ENCODE assay signal across 12 mouse cellular contexts in the genomic region with DNA sequence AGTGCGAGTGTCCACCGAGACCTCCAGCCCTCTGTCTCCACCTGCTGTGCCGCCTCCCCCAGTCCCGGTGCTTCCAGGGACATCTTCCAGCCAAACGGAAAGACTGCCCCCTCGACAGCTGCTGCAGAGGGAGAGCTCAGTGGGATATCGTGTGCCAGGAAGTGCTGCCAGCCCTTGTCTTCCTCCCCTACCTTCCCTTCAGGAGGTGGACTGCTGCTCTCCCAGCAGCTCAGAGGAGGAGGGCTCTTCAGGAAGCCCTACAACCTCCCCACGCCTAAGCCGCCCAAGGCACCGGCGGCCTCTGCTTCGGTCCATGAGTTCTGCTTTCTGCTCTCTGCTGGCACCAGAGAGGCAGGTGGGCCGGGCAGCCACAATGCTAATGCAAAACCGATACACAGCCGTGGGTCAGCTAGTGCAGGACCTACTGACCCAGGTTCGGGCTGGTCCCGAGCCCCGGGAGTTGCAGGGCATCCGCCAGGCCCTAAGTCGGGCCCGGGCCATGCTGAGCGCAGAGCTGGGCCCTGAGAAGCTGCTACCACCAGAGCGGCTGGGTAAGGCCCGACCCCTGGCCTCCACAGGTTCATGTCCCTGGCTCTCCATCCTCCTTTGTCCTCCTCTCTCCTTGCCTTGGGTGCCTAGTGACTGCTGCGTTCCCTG. TPM values are rescaled to one million over a fixed set of nuclear protein-coding genes. Genes with fewer than 3 reads are reported as not detected.
A peak's percentile ranks its signal among the peaks of the same experiment; 100 is the strongest.
DNase-seq lines count a peak whose midpoint lies in the region; ATAC-seq and TF ChIP-seq lines count a peak whose summit lies in the region.
"Had no signal": no experiment of that assay in that cellular context is flagged by ENCODE, and none has a peak within 500 bp of the region (broad histone marks: within the 10 kb centered on the region; RNA-seq: fewer than 3 reads in every experiment).

No protein-coding gene starts in this region.

- DNase-seq in cerebellum, adult 11 months: peak; percentile 52
- DNase-seq in neural tube, embryonic 10.5 days (ENCODE audit: extremely low spot score, low spot score): peak; percentile 16
- DNase-seq: liver, embryonic 13.5 days; spleen, adult 18-20 months had no signal

- H3K79me2 ChIP-seq in myocyte (ENCODE audit: control insufficient read depth, insufficient read depth): peaks cover 35% of the 10 kb centered on the region

- H3K9me3 ChIP-seq in intestine, embryonic 15.5 days: no peaks in the 10 kb centered on the region
- no peaks in the 10 kb centered on the region for H3K9me3 ChIP-seq in intestine, postnatal 0 days (ENCODE audit: control insufficient read depth)
- H3K9me3 ChIP-seq in neural tube, embryonic 15.5 days (replicated peaks): no peaks in the 10 kb centered on the region
- no peaks in the 10 kb centered on the region for H3K9me3 ChIP-seq in midbrain, embryonic 15.5 days
- H3K9me3 ChIP-seq: forebrain, embryonic 12.5 days; liver, embryonic 13.5 days had no signal

- ATAC-seq in cerebellum, adult (ENCODE audit: insufficient number of reproducible peaks, low FRiP score, low TSS enrichment): no peak; the same call in 1 of the 2 replicates
- no peak for ATAC-seq in intestine, embryonic 15.5 days
- ATAC-seq in intestine, postnatal 0 days: no peak
- ATAC-seq in neural tube, embryonic 15.5 days (ENCODE audit: low FRiP score): no peak
- no peak for ATAC-seq in midbrain, embryonic 15.5 days (replicated peaks)
- ATAC-seq: inflammation-experienced regulatory T-cells, adult 6 months had no signal

- H3K9ac ChIP-seq in intestine, embryonic 15.5 days: no peak overlapping the region
- H3K9ac ChIP-seq in intestine, postnatal 0 days (ENCODE audit: low read depth, low read length): no peak overlapping the region
- H3K9ac ChIP-seq in neural tube, embryonic 15.5 days (replicated peaks): no peak overlapping the region
- no peak overlapping the region for H3K9ac ChIP-seq in midbrain, embryonic 15.5 days
- H3K9ac ChIP-seq: forebrain, embryonic 12.5 days; liver, embryonic 13.5 days had no signal

- H3K27me3 ChIP-seq in intestine, embryonic 15.5 days (replicated peaks): peaks cover 19% of the 10 kb centered on the region; the same call in 1 of the 2 replicates
- H3K27me3 ChIP-seq in intestine, postnatal 0 days (replicated peaks; ENCODE audit: control insufficient read depth, insufficient read depth, low read length): no peaks in the 10 kb centered on the region
- peaks cover 48% of the 10 kb centered on the region for H3K27me3 ChIP-seq in neural tube, embryonic 15.5 days (replicated peaks)
- H3K27me3 ChIP-seq in myocyte (ENCODE audit: control insufficient read depth, insufficient read depth, insufficient read length): no peaks in the 10 kb centered on the region
- H3K27me3 ChIP-seq in midbrain, embryonic 15.5 days (replicated peaks): peaks cover 41% of the 10 kb centered on the region

- no peak overlapping the region for H3K4me3 ChIP-seq in intestine, embryonic 15.5 days (replicated peaks)
- H3K4me3 ChIP-seq in intestine, postnatal 0 days (ENCODE audit: low read depth, low read length): no peak overlapping the region
- no peak overlapping the region for H3K4me3 ChIP-seq in neural tube, embryonic 15.5 days (replicated peaks)
- peak overlapping the region; percentile 95 for H3K4me3 ChIP-seq in myocyte
- H3K4me3 ChIP-seq in midbrain, embryonic 15.5 days: no peak overlapping the region
- H3K4me3 ChIP-seq: forebrain, embryonic 12.5 days; liver, embryonic 13.5 days had no signal

- TF ChIP-seq CTCF in intestine, postnatal 0 days (IDR thresholded peaks at IDR 0.05; ENCODE audit: low read depth): no peak

- H3K27ac ChIP-seq in intestine, embryonic 15.5 days: no peak overlapping the region
- H3K27ac ChIP-seq in intestine, postnatal 0 days (ENCODE audit: low read depth, low read length): no peak overlapping the region
- no peak overlapping the region for H3K27ac ChIP-seq in neural tube, embryonic 15.5 days (replicated peaks)
- no peak overlapping the region for H3K27ac ChIP-seq in midbrain, embryonic 15.5 days
- H3K27ac ChIP-seq: forebrain, embryonic 12.5 days; liver, embryonic 13.5 days had no signal

- peaks cover 10% of the 10 kb centered on the region; the same call in 1 of the 2 replicates for H3K36me3 ChIP-seq in intestine, embryonic 15.5 days
- H3K36me3 ChIP-seq in intestine, postnatal 0 days (ENCODE audit: control insufficient read depth, insufficient read depth): peaks cover 20% of the 10 kb centered on the region
- peaks cover 18% of the 10 kb centered on the region for H3K36me3 ChIP-seq in neural tube, embryonic 15.5 days
- H3K36me3 ChIP-seq in myocyte (ENCODE audit: control insufficient read depth, insufficient read depth): peaks cover 32% of the 10 kb centered on the region
- 0 out of 2 replicates have a peak, but pooled peaks cover 4% of the 10 kb centered on the region for H3K36me3 ChIP-seq in midbrain, embryonic 15.5 days (replicated peaks)

- H3K4me1 ChIP-seq in intestine, embryonic 15.5 days (replicated peaks): peaks cover 22% of the 10 kb centered on the region
- no peaks in the 10 kb centered on the region for H3K4me1 ChIP-seq in intestine, postnatal 0 days (replicated peaks; ENCODE audit: control insufficient read depth, insufficient read depth, low read length)
- H3K4me1 ChIP-seq in neural tube, embryonic 15.5 days: peaks cover 19% of the 10 kb centered on the region
- peaks cover 15% of the 10 kb centered on the region for H3K4me1 ChIP-seq in midbrain, embryonic 15.5 days

- H3K4me2 ChIP-seq in intestine, embryonic 15.5 days (replicated peaks): 0 out of 2 replicates have a peak overlapping the region, but pooled peaks have one; percentile 9
- no peak overlapping the region for H3K4me2 ChIP-seq in intestine, postnatal 0 days (replicated peaks; ENCODE audit: low read depth)
- no peak overlapping the region for H3K4me2 ChIP-seq in neural tube, embryonic 15.5 days
- H3K4me2 ChIP-seq in myocyte (ENCODE audit: low read depth): peak overlapping the region; percentile 78
- H3K4me2 ChIP-seq in midbrain, embryonic 15.5 days: no peak overlapping the region
- H3K4me2 ChIP-seq: forebrain, embryonic 12.5 days had no signal

- H3ac ChIP-seq in myocyte (ENCODE audit: control insufficient read depth, insufficient read length): peak overlapping the region; percentile 74

- peak; percentile 42 for TF ChIP-seq POLR2A in myocyte (IDR thresholded peaks at IDR 0.05; ENCODE audit: insufficient read length, low read depth)

- WGBS in intestine, embryonic 15.5 days: 48% methylated on average over 25 of the region's 25 CpGs
- 57% methylated on average over 24 of the region's 25 CpGs for WGBS in intestine, postnatal 0 days
- WGBS in neural tube, embryonic 15.5 days: 33% methylated on average over 25 of the region's 25 CpGs
- WGBS in midbrain, embryonic 15.5 days: 28% methylated on average over 25 of the region's 25 CpGs

TF ChIP-seq in myocyte, 11 proteins besides CTCF, POLR2A, EP300 and RAD21 (continues in another document):
- TF ChIP-seq MYOD1 (IDR thresholded peaks at IDR 0.05; ENCODE audit: control insufficient read depth in 1 of 3, insufficient read length in 2 of 3, low read depth in 2 of 3) (peak in 2 of 3 experiments; percentile 92 to 94), SRF (IDR thresholded peaks at IDR 0.05; ENCODE audit: control insufficient read depth, insufficient read length, low read depth) (no peak), MYOG (IDR thresholded peaks at IDR 0.05; ENCODE audit: control insufficient read depth in 1 of 3, insufficient read depth in 1 of 3, insufficient read length in 2 of 3, low read depth in 2 of 3) (peak; percentile 60 to 97 (median 90)), POLR2AphosphoS2 (IDR thresholded peaks at IDR 0.05; ENCODE audit: insufficient read length, low read depth) (peak; percentile 75), TCF12 (IDR thresholded peaks at IDR 0.05; ENCODE audit: insufficient read depth, poor library complexity, severe bottlenecking) (peak; percentile 20), REST (IDR thresholded peaks at IDR 0.05; ENCODE audit: insufficient read depth, insufficient read length) (no peak)

RNA-seq across cellular contexts. Expression of gene Rin1, which starts 2.0 kb away (rescaled TPM):
- 2.7 and 3.9 TPM in 2 replicates for polyA plus RNA-seq in intestine, embryonic 15.5 days (2015; fragmentation: Nextera tagmentation; extraction: Ambion mirVana)
- 0.77 and 0.78 TPM in 2 replicates for polyA plus RNA-seq in intestine, postnatal 0 days (2015; fragmentation: Nextera tagmentation; extraction: Ambion mirVana)
- polyA plus RNA-seq in neural tube, embryonic 15.5 days (2015; fragmentation: Nextera tagmentation; extraction: Ambion mirVana): 0.89 and 1.0 TPM in 2 replicates
- 63.9 TPM for polyA plus RNA-seq in myocyte (2012; fragmentation: generic; extraction: Trizol)
- polyA plus RNA-seq in midbrain, embryonic 15.5 days (2015; fragmentation: Nextera tagmentation; extraction: Ambion mirVana): 0.91 and 1.6 TPM in 2 replicates

RNA-seq across cellular contexts. Expression of gene Brms1, which starts 11.1 kb away (rescaled TPM):
- 37.5 and 44.7 TPM in 2 replicates for polyA plus RNA-seq in intestine, embryonic 15.5 days (2015; fragmentation: Nextera tagmentation; extraction: Ambion mirVana)
- polyA plus RNA-seq in intestine, postnatal 0 days (2015; fragmentation: Nextera tagmentation; extraction: Ambion mirVana): 33.2 and 33.4 TPM in 2 replicates
- polyA plus RNA-seq in neural tube, embryonic 15.5 days (2015; fragmentation: Nextera tagmentation; extraction: Ambion mirVana): 21.6 and 32.6 TPM in 2 replicates
- 45.8 TPM for polyA plus RNA-seq in myocyte (2012; fragmentation: generic; extraction: Trizol)
- 40.0 and 44.4 TPM in 2 replicates for polyA plus RNA-seq in midbrain, embryonic 15.5 days (2015; fragmentation: Nextera tagmentation; extraction: Ambion mirVana)

RNA-seq across cellular contexts. Expression of gene AC124502.3, which starts 13.6 kb away (rescaled TPM):
- 2.4 and 2.8 TPM in 2 replicates for polyA plus RNA-seq in intestine, embryonic 15.5 days (2015; fragmentation: Nextera tagmentation; extraction: Ambion mirVana)
- polyA plus RNA-seq in intestine, postnatal 0 days (2015; fragmentation: Nextera tagmentation; extraction: Ambion mirVana): 0.56 TPM in 1 of 2 replicates, not detected in the other
- 4.1 and 4.2 TPM in 2 replicates for polyA plus RNA-seq in neural tube, embryonic 15.5 days (2015; fragmentation: Nextera tagmentation; extraction: Ambion mirVana)
- polyA plus RNA-seq in myocyte (2012; fragmentation: generic; extraction: Trizol): 1.6 TPM
- polyA plus RNA-seq in midbrain, embryonic 15.5 days (2015; fragmentation: Nextera tagmentation; extraction: Ambion mirVana): 3.6 and 4.2 TPM in 2 replicates

RNA-seq across cellular contexts. Expression of gene B4gat1, which starts 13.7 kb away (rescaled TPM):
- polyA plus RNA-seq in intestine, embryonic 15.5 days (2015; fragmentation: Nextera tagmentation; extraction: Ambion mirVana): 36.1 and 36.2 TPM in 2 replicates
- polyA plus RNA-seq in intestine, postnatal 0 days (2015; fragmentation: Nextera tagmentation; extraction: Ambion mirVana): 16.2 and 17.9 TPM in 2 replicates
- 103 and 113 TPM in 2 replicates for polyA plus RNA-seq in neural tube, embryonic 15.5 days (2015; fragmentation: Nextera tagmentation; extraction: Ambion mirVana)
- polyA plus RNA-seq in myocyte (2012; fragmentation: generic; extraction: Trizol): 46.7 TPM
- 78.8 and 80.6 TPM in 2 replicates for polyA plus RNA-seq in midbrain, embryonic 15.5 days (2015; fragmentation: Nextera tagmentation; extraction: Ambion mirVana)

RNA-seq across cellular contexts. Expression of gene Cd248, which starts 15.6 kb away (rescaled TPM):
- polyA plus RNA-seq in intestine, embryonic 15.5 days (2015; fragmentation: Nextera tagmentation; extraction: Ambion mirVana): 47.7 and 48.0 TPM in 2 replicates
- 19.9 and 23.0 TPM in 2 replicates for polyA plus RNA-seq in intestine, postnatal 0 days (2015; fragmentation: Nextera tagmentation; extraction: Ambion mirVana)
- polyA plus RNA-seq in neural tube, embryonic 15.5 days (2015; fragmentation: Nextera tagmentation; extraction: Ambion mirVana): 19.9 and 27.4 TPM in 2 replicates
- polyA plus RNA-seq in myocyte (2012; fragmentation: generic; extraction: Trizol): 10.4 TPM
- 19.7 and 24.2 TPM in 2 replicates for polyA plus RNA-seq in midbrain, embryonic 15.5 days (2015; fragmentation: Nextera tagmentation; extraction: Ambion mirVana)
- polyA plus RNA-seq: inflammation-experienced regulatory T-cells, adult 6 months had no signal

Comparison
In these comparisons a context has a peak if more than half of its experiments do, and no peak if none do; other contexts are left out.
1. H3K4me2 ChIP-seq: peak in intestine, embryonic 15.5 days (single experiment) and myocyte (single experiment); none in intestine, postnatal 0 days (single experiment), neural tube, embryonic 15.5 days (single experiment) and midbrain, embryonic 15.5 days (single experiment).
2. RNA of gene Rin1, which starts 2.0 kb away (polyA plus RNA-seq): 63.9 TPM in myocyte (single experiment); 2.7 to 3.9 TPM in intestine, embryonic 15.5 days, 0.91 to 1.6 TPM in midbrain, embryonic 15.5 days, 0.89 to 1.0 TPM in neural tube, embryonic 15.5 days and 0.77 to 0.78 TPM in intestine, postnatal 0 days; every median in the first group is over 10 times any median in the second.